Mouse (Mus musculus) E14TG2a.4 (cell line): ENCODE results near the gene Itk.

Experiments
- CTCF ChIP-seq: conservative IDR thresholded peaks from 2 replicates; pipeline ENCODE4 v1.5.1; 2014; ENCODE audit warnings: low read length
- NANOG ChIP-seq: IDR thresholded peaks from 2 replicates; pipeline ENCODE4 v1.6.1; 2014; ENCODE audit warnings: borderline replicate concordance, low read length, mixed read lengths
- POU5F1 ChIP-seq: IDR thresholded peaks from 2 replicates; pipeline ENCODE4 v1.6.1; 2014; ENCODE audit warnings: low read length, borderline replicate concordance

- TF ChIP-seq CTCF (no peak), NANOG (no peak), POU5F1 (no peak)
Observed at GRCm38 (mm10) chr11:46358369-46358768, 30.9 kb downstream of the Itk start.
